Mouse (Mus musculus): ENCODE data around the gene Ttyh3. TPM values are rescaled to one million over a fixed set of nuclear protein-coding genes. Genes with fewer than 3 reads are reported as not detected.
A peak's percentile ranks its signal among the peaks of the same experiment; 100 is the strongest.

Ttyh3 gene
- polyA plus RNA-seq, 1 experiment from 2014 or later = 19.8 TPM

- 27% methylated on average over 18 of the region's 18 CpGs for WGBS
- Histone ChIP-seq H3K36me3 (ENCODE audit: insufficient read depth, low read length) (no peaks in the 10 kb centered on the region), H3K27me3 (replicated peaks; ENCODE audit: insufficient read depth, low read length) (no peaks in the 10 kb centered on the region), H3K4me2 (replicated peaks; ENCODE audit: low read depth, low read length) (no peak overlapping the region), H3K27ac (ENCODE audit: low read length) (peak overlapping the region; percentile 59), H3K4me1 (ENCODE audit: insufficient read depth, low read depth, low read length) (peaks cover 4% of the 10 kb centered on the region), H3K9me3 (ENCODE audit: low read length) (no peaks in the 10 kb centered on the region), H3K4me3 (ENCODE audit: low read depth, low read length) (no peak overlapping the region), H3K9ac (replicated peaks; ENCODE audit: low read depth) (no peak overlapping the region)
- peak; percentile 70 for DNase-seq (ENCODE audit: low spot score)
- TF ChIP-seq CTCF (IDR thresholded peaks at IDR 0.05) = no peak
- peak; percentile 65 for TF ChIP-seq EP300 (IDR thresholded peaks at IDR 0.05)
- ATAC-seq = peak; percentile 84
Observed at GRCm38 (mm10) chr5:140596927-140597588, 51.8 kb downstream of the Ttyh3 start.

- Histone ChIP-seq H3K4me2 (replicated peaks; ENCODE audit: low read depth, low read length) (no peak overlapping the region), H3K36me3 (ENCODE audit: insufficient read depth, low read length) (no peaks in the 10 kb centered on the region), H3K9ac (replicated peaks; ENCODE audit: low read depth) (no peak overlapping the region), H3K9me3 (ENCODE audit: low read length) (no peaks in the 10 kb centered on the region), H3K4me1 (ENCODE audit: insufficient read depth, low read depth, low read length) (peaks cover 4% of the 10 kb centered on the region), H3K27me3 (replicated peaks; ENCODE audit: insufficient read depth, low read length) (no peaks in the 10 kb centered on the region), H3K4me3 (ENCODE audit: low read depth, low read length) (no peak overlapping the region), H3K27ac (ENCODE audit: low read length) (peak overlapping the region; percentile 59)
- peak; percentile 67 for ATAC-seq
- peak; percentile 44 for DNase-seq (ENCODE audit: low spot score)
- 19% methylated on average over 3 of the region's 3 CpGs for WGBS
- TF ChIP-seq CTCF (IDR thresholded peaks at IDR 0.05) (no peak), EP300 (IDR thresholded peaks at IDR 0.05) (no peak)
Observed at GRCm38 (mm10) chr5:140596426-140596825, 52.4 kb downstream of the Ttyh3 start.

- Histone ChIP-seq H3K27ac (ENCODE audit: low read length) (no peak overlapping the region), H3K9me3 (ENCODE audit: low read length) (no peaks in the 10 kb centered on the region)
- WGBS = 79% methylated on average over 5 of the region's 5 CpGs
Observed at GRCm38 (mm10) chr5:140594846-140595245, 54.0 kb downstream of the Ttyh3 start.

GRCm38 (mm10) chr5:140589082-140589774 is 59.6 kb downstream of the Ttyh3 start:
- no peak overlapping the region for H3K4me2 ChIP-seq (replicated peaks; ENCODE audit: low read depth, low read length)
- no peaks in the 10 kb centered on the region for H3K4me1 ChIP-seq (ENCODE audit: insufficient read depth, low read depth, low read length)
- H3K27me3 ChIP-seq (replicated peaks; ENCODE audit: insufficient read depth, low read length) = no peaks in the 10 kb centered on the region
- TF ChIP-seq CTCF (IDR thresholded peaks at IDR 0.05) (no peak), EP300 (IDR thresholded peaks at IDR 0.05) (no peak)
- ATAC-seq = no peak
- H3K9ac ChIP-seq (replicated peaks; ENCODE audit: low read depth) = no peak overlapping the region
- no peak for DNase-seq (ENCODE audit: low spot score)
- H3K27ac ChIP-seq (ENCODE audit: low read length) = no peak overlapping the region
- H3K4me3 ChIP-seq (ENCODE audit: low read depth, low read length) = no peak overlapping the region
- 81% methylated on average over 16 of the region's 16 CpGs for WGBS
- H3K36me3 ChIP-seq (ENCODE audit: insufficient read depth, low read length) = no peaks in the 10 kb centered on the region
- H3K9me3 ChIP-seq (ENCODE audit: low read length) = no peaks in the 10 kb centered on the region

More at GRCm38 (mm10) chr5:140594846-140595245, 54.0 kb downstream of the Ttyh3 start:
- no peak overlapping the region for H3K4me3 ChIP-seq (ENCODE audit: low read depth, low read length)
- H3K4me1 ChIP-seq (ENCODE audit: insufficient read depth, low read depth, low read length) = peaks cover 4% of the 10 kb centered on the region
- no peak overlapping the region for H3K9ac ChIP-seq (replicated peaks; ENCODE audit: low read depth)
- H3K36me3 ChIP-seq (ENCODE audit: insufficient read depth, low read length) = no peaks in the 10 kb centered on the region
- H3K27me3 ChIP-seq (replicated peaks; ENCODE audit: insufficient read depth, low read length) = no peaks in the 10 kb centered on the region
- no peak for ATAC-seq
- TF ChIP-seq CTCF (IDR thresholded peaks at IDR 0.05) (no peak), EP300 (IDR thresholded peaks at IDR 0.05) (no peak)
- no peak for DNase-seq (ENCODE audit: low spot score)
- no peak overlapping the region for H3K4me2 ChIP-seq (replicated peaks; ENCODE audit: low read depth, low read length)

GRCm38 (mm10) chr5:140583732-140584368 is 65.0 kb downstream of the Ttyh3 start:
- ATAC-seq = no peak

GRCm38 (mm10) chr5:140582995-140583731 is 65.7 kb downstream of the Ttyh3 start:
- no peak for DNase-seq (ENCODE audit: low spot score)
- no peak overlapping the region for H3K4me2 ChIP-seq (replicated peaks; ENCODE audit: low read depth, low read length)
- no peak overlapping the region for H3K9ac ChIP-seq (replicated peaks; ENCODE audit: low read depth)
- no peaks in the 10 kb centered on the region for H3K9me3 ChIP-seq (ENCODE audit: low read length)
- no peaks in the 10 kb centered on the region for H3K36me3 ChIP-seq (ENCODE audit: insufficient read depth, low read length)
- H3K4me1 ChIP-seq (ENCODE audit: insufficient read depth, low read depth, low read length) = no peaks in the 10 kb centered on the region
- no peak for ATAC-seq
- TF ChIP-seq CTCF (IDR thresholded peaks at IDR 0.05) (no peak), EP300 (IDR thresholded peaks at IDR 0.05) (no peak)
- 47% methylated on average over 8 of the region's 8 CpGs for WGBS
- no peak overlapping the region for H3K4me3 ChIP-seq (ENCODE audit: low read depth, low read length)
- H3K27ac ChIP-seq (ENCODE audit: low read length) = no peak overlapping the region
- no peaks in the 10 kb centered on the region for H3K27me3 ChIP-seq (replicated peaks; ENCODE audit: insufficient read depth, low read length)

More at GRCm38 (mm10) chr5:140583732-140584368, 65.0 kb downstream of the Ttyh3 start:
- Histone ChIP-seq H3K27me3 (replicated peaks; ENCODE audit: insufficient read depth, low read length) (no peaks in the 10 kb centered on the region), H3K27ac (ENCODE audit: low read length) (no peak overlapping the region), H3K4me3 (ENCODE audit: low read depth, low read length) (no peak overlapping the region), H3K36me3 (ENCODE audit: insufficient read depth, low read length) (no peaks in the 10 kb centered on the region), H3K9ac (replicated peaks; ENCODE audit: low read depth) (no peak overlapping the region), H3K4me2 (replicated peaks; ENCODE audit: low read depth, low read length) (no peak overlapping the region), H3K9me3 (ENCODE audit: low read length) (no peaks in the 10 kb centered on the region), H3K4me1 (ENCODE audit: insufficient read depth, low read depth, low read length) (no peaks in the 10 kb centered on the region)
- TF ChIP-seq CTCF (IDR thresholded peaks at IDR 0.05) = no peak
- TF ChIP-seq EP300 (IDR thresholded peaks at IDR 0.05) = no peak
- DNase-seq (ENCODE audit: low spot score) = no peak
- WGBS = 57% methylated on average over 5 of the region's 6 CpGs

All from lung, postnatal 0 days (tissue).